Mouse (Mus musculus) liver, adult 2 months (tissue): Measurements from ENCODE around the gene Dbx1.

Source experiments
- CTCF ChIP-seq: fragments of 200-500 bp; IDR thresholded peaks from 2 replicates; pipeline ENCODE4 v1.5.1; 2011; ENCODE audit warnings: low read depth, low read length, control low read depth
- POLR2A ChIP-seq: fragments of 200-500 bp; IDR thresholded peaks from 2 replicates; pipeline ENCODE4 v1.6.1; 2011; ENCODE audit warnings: low read length, control low read depth; ENCODE audit not compliant: insufficient read depth; ENCODE audit errors: extremely low read depth

GRCm38 (mm10) chr7:49662492-49663026, 25.9 kb upstream of the Dbx1 start:
- no peak for TF ChIP-seq CTCF
- TF ChIP-seq POLR2A, result no peak
